In the genomic region with DNA sequence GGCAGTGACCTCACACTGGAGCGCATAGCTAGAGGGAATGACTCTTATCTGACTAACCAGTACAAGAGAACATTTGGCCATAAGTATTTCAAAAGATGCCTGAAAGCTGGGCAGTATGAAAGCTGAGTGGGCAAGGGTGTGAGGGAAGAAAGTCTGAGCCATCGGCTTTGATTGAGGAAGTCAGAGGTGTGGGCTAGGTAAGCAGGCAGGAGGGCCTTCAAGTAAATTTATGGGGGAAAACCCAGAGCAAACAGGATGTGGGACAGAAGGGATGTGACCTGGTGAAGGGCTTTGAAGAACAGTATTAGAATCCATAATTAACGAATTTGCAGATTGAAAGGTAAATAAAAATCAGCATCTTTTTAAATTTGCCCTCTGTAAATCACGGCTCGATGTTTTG, we compare ENCODE assay signal across 24 mouse cellular contexts.
"Had no signal": no experiment of that assay in that cellular context is flagged by ENCODE, and none has a peak within 500 bp of the region (broad histone marks: within the 10 kb centered on the region; RNA-seq: fewer than 3 reads in every experiment).

No protein-coding gene starts in this region.

- H3K9ac ChIP-seq: heart, embryonic 12.5 days; hindbrain, embryonic 13.5 days; hindbrain, embryonic 15.5 days; kidney, embryonic 15.5 days; limb, embryonic 12.5 days; liver, embryonic 13.5 days; liver, embryonic 15.5 days had no signal

- H3K27me3 ChIP-seq: kidney, embryonic 15.5 days; liver, embryonic 13.5 days; liver, embryonic 15.5 days had no signal

- H3K4me2 ChIP-seq: heart, embryonic 12.5 days; hindbrain, embryonic 13.5 days; hindbrain, embryonic 15.5 days; kidney, embryonic 15.5 days; limb, embryonic 12.5 days; liver, embryonic 11.5 days; liver, embryonic 13.5 days; liver, embryonic 15.5 days had no signal

- H3K4me1 ChIP-seq: heart, embryonic 10.5 days; heart, embryonic 12.5 days; hindbrain, embryonic 13.5 days; hindbrain, embryonic 15.5 days; limb, embryonic 12.5 days; liver, embryonic 13.5 days; liver, embryonic 15.5 days had no signal

- H3K27ac ChIP-seq: heart, embryonic 10.5 days; hindbrain, embryonic 13.5 days; hindbrain, embryonic 15.5 days; hindbrain, postnatal 0 days; kidney, embryonic 15.5 days; kidney, postnatal 0 days; left cerebral cortex, adult 2 months; limb, embryonic 10.5 days; limb, embryonic 12.5 days; liver, embryonic 13.5 days; liver, embryonic 15.5 days had no signal

- H3K36me3 ChIP-seq: heart, embryonic 10.5 days; heart, embryonic 12.5 days; hindbrain, embryonic 13.5 days; hindbrain, embryonic 15.5 days; kidney, embryonic 15.5 days; limb, embryonic 10.5 days; limb, embryonic 12.5 days; liver, embryonic 13.5 days; liver, embryonic 15.5 days had no signal

- H3K4me3 ChIP-seq: heart, embryonic 10.5 days; heart, embryonic 12.5 days; hindbrain, embryonic 13.5 days; hindbrain, embryonic 15.5 days; kidney, embryonic 15.5 days; left cerebral cortex, adult 2 months; limb, embryonic 10.5 days; limb, embryonic 12.5 days; liver, embryonic 13.5 days; liver, embryonic 15.5 days had no signal

- ATAC-seq: hindbrain, postnatal 0 days; intestine, postnatal 0 days had no signal

- DNase-seq: gastrocnemius, postnatal 14 days; gastrocnemius, postnatal 36 days; heart, adult 18-20 months; heart, postnatal 10 days; heart, postnatal 36 days; kidney, adult 2 months; kidney, adult 9 months; kidney, postnatal 14 days; kidney, postnatal 36 days; liver; liver, embryonic 13.5 days had no signal

- H3K9me3 ChIP-seq: hindbrain, embryonic 13.5 days; hindbrain, embryonic 15.5 days; limb, embryonic 10.5 days; liver, embryonic 13.5 days; liver, embryonic 15.5 days had no signal
